Mouse (Mus musculus) layer of hippocampus, postnatal 25 days (tissue): Measurements from ENCODE around the gene Mb. TPM values are rescaled to one million over a fixed set of nuclear protein-coding genes. Genes with fewer than 3 reads are reported as not detected.

Experiments
- DNase-seq, 2 experiments: peaks; one replicate each; pipeline ENCODE4 v3.0.0; 2022; ENCODE audit warnings: mixed read lengths in 2 of 2, low spot score in 1 of 2; ENCODE audit errors: extremely low spot score in 1 of 2
- total RNA-seq, 2 experiments: library from RNA; stranded (reverse); gene quantifications; 2 replicates each; pipeline ENCODE4 v1.2.3; 2021

The Mb gene
- total RNA-seq, 2 experiments from 2014 or later: 0.52 TPM; not detected in 1

DNA sequence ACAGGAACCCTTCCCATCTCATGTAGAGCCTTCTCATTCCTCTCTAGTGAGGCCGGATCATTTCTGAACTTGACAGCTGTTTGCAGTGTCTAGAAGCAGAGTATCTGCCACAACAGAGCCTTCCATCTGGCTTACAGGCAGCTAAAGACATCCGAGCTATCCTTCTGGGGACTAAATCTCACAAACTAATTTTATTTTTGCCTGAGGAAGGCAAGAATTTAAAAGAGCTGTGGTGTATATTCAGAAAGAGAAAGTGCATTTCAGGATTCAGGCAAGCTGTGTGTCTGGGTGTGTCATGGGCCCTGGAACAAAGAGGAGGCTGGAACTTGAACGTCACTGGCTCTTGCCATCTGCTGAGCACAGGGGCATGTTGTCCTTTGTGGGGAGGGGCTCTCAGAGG lies 56.1 kb downstream of the Mb start:
- DNase-seq: no peak

DNA sequence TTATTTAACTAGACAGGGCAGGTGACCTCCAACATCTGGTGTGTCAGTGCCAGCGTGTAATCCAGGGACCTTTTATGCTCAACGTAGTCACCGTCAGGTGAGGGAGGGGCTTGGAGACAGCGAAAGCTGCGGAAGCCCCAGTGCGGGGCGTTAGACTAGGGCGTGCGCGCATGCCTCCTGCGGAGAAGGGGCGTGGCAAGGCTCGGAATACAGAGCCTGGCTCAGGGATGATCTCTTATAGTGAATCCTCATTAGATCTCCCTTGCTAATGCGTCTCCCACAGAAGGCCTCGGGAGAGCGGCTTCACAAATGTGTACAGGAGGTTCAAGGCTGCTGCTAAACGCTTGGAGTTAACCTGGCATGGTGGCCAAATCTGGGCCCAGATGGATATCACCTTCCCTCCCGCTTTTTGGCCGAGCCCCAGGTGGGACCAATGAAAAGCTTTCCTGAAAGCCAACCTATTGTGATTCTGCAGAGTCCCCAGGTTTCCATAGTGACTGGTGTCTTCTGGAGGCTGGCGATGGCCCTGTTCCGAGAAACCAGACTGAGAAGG lies 62.9 kb downstream of the Mb start:
- DNase-seq: peak in 1 of 2 experiments; percentile 40

DNA sequence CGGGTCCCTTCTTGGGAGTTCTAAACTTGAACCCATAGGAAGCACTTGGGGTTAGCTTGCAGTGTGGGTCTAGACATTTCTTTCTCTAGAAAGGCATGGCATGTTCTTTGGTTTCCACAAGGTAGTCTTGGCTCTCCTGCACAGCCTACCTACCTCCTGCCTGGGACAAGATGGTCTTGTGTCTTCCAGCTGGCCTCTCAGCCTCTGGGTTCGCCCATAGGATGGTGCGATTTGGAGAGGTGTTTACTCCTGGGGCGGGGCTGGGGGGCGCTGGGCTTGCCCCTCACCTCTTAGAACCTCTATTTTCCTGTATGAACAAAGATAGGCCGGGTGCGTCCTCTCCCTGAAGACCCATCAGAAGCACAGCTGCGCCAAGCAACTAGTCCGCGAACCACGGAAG lies 63.3 kb downstream of the Mb start:
- no peak for DNase-seq

DNA sequence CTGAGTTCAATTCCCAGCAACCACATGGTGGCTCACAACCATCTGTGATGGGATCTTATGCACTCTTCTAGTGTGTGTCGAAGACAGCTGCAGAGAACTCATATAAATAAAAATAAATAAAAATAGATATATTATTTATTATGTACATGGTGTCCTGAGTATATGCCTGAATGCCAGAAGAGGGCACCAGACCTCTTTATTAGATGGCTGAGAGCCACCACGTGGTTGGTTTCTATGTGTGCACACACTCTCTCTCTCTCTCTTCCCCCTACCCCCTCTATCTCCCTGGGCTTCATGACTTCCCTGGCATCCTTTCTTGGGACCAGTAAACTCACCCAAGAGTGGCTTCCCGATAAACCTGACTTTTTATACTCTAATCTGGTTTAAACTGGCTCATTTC lies 67.7 kb downstream of the Mb start:
- no peak for DNase-seq

DNA sequence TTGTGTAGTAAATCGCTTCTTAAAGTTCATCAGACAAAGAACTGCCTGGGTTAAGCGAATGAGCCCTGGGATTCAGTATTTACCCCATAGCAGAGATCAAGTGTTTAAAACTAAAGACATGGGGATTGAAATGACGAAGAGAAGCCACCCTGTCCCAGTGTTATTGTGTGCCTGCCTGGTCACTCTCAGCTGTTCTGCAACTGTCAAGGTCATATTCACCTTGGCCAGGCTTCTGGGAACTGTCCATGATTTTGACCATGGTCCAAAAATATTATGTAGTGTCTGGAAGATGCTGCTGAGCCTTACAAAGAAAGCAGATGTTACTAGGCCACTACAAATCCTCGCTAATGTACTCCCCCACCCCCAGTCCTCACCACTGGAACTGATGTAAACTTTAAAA lies 70.7 kb downstream of the Mb start:
- DNase-seq: no peak

DNA sequence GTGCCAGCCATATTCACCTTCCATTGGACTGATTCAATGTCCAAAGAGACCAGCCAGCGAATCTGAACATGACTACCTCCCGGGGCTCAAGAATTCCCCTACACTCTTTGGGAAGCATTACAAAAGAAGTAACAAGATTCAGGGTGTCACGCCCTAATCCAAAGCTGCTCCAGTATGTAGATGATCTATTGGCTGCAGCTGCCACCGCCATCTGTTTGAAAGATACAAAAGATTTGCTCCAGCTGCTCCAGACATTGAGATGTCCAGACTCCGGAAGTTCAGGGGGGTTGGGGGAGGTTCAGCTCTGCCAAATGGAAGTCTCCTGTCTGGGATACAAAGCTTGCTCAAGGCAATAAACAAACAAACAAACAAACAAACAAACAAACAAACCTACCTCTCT lies 73.9 kb downstream of the Mb start:
- DNase-seq: no peak

DNA sequence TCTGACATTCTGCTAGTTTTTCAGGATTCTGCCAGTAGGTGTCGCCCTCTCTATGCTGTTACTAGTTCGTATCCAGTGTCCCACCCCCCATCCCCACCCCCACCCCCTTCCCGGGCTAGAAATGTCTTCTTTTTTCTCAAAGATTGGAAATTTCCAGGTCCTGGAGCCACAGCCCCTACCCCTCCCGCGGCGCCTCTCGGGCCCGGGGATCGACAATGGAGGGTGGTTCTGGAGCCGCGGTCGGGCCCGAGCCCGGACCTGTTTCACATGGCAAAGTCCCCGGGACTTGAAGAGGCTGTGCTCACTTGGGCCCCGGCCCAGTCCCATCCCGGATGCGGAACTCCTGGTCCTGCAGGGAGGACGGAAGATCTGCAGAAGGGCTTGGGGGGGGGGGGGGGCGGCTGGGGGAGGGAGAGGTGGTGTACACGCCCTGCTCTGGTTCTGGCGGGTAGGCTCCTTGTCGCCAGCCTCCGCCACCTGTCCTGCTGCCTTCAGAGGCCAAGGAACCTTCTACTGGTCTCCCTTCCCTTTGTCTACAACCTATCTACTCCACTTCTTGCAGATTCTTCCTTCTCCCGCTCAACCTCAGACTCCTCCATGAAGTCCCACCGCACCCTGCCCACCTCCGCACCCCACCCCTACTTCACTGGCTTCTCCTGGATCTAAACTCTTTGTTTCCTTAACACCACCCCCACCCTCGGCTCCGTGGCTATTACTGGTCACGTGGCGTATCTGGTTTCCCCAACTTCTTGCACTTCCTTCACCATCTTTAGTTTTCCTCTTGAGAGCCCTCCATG lies 76.4 kb downstream of the Mb start:
- peak in 1 of 2 experiments; percentile 60 for DNase-seq

DNA sequence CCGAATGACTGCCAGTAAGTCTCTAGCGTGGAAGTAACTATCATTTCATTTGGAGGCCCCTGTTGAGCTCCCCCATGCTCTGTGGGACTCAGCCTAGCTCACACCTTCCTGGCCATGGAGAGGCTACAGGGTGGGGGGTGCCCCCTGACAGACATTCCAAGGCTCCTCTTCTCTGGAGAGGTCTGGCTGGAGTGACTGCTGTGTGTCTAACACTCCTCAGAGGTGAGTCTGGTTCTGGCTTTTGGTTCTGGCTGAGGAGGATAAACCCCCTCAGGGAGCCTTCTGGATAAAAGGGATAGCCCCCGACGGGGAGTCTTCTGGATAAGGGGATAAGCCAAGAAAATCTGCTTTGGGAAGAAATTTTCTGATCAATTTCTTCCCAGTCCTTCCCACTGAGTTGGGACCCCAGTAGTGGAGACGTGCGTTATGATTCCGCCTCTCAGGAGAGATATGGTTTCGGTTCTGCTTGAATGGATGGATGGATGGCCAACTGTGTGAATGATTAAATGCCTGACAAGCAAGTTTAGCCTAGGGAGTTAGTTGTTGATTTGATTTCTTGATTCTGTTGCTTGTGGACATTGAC lies 77.1 kb downstream of the Mb start:
- peak in 1 of 2 experiments; percentile 95 for DNase-seq

DNA sequence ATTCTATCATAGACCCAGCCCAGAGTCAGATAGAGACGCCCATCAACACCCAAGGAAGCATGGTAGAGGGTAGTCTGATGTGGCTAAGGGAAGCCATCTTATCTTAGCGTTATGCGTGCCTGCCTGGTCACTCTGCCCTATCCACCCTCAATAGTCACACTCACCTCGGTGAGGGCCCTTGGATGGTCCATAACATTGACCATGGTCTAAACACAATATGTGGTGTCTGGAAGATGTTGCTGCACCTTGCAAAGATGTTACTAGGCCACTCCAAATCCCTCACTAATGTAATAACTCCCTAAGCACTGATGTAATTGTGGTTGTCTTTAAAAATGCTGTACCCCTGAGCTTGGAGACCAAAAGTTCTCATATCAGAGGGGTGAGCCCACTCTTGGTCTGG lies 77.8 kb downstream of the Mb start:
- DNase-seq: no peak

Other genes with a start within 250 kb of the Mb start
- gene Zfp251, start 179.2 kb downstream of the Mb start, total RNA-seq: 10 to 100 TPM; 51.6 to 52.5 TPM
- 1 to 10 TPM; 5.4 to 6.1 TPM for gene Zfp7, start 171.4 kb downstream of the Mb start, total RNA-seq
- under 1 TPM in 1 of 2 experiments, not detected in 1; 0.98 TPM for gene Gm49527, start 171.3 kb downstream of the Mb start, total RNA-seq
- gene Zfp647, start 125.2 kb downstream of the Mb start, total RNA-seq: 1 to 10 TPM; 5.6 to 7.6 TPM
- gene 1110038F14Rik, start 102.2 kb downstream of the Mb start, total RNA-seq: 10 to 100 TPM; 26.9 to 27.8 TPM
- not detected for gene Apol6, start 5.9 kb downstream of the Mb start, total RNA-seq